Mouse (Mus musculus) MEL (cell line): ENCODE results near the gene Kctd7. TPM values are rescaled to one million over a fixed set of nuclear protein-coding genes. Genes with fewer than 3 reads are reported as not detected.
A peak's percentile ranks its signal among the peaks of the same experiment; 100 is the strongest.

Experiments used
- DNase-seq: peaks from one replicate; pipeline ENCODE4 v3.0.0; 2011; ENCODE audit warnings: low read depth, low spot score
- H3K27ac ChIP-seq: 2 replicates; pipeline ENCODE4 v1.5.1; 2012; ENCODE audit warnings: low read depth, mild to moderate bottlenecking, control low read depth, low read length, moderate library complexity; ENCODE audit not compliant: control insufficient read depth
- H3K27me3 ChIP-seq, 2 experiments: fragments of 150-350 bp in 1 of 2; sonication (generic) in 1 of 2; 2 replicates each; pipeline ENCODE4 v1.6.1; 2012; ENCODE audit warnings: low read length in 2 of 2, mild to moderate bottlenecking in 2 of 2, improper control_type of control experiment in 1 of 2, moderate library complexity in 1 of 2; ENCODE audit not compliant: insufficient read depth in 2 of 2, control insufficient read depth in 1 of 2
- H3K36me3 ChIP-seq, 2 experiments: 2 replicates each; pipeline ENCODE4 v1.6.1; 2012 to 2014; ENCODE audit warnings: low read length in 2 of 2, improper control_type of control experiment in 1 of 2, inconsistent platforms in 1 of 2, mild to moderate bottlenecking in 1 of 2; ENCODE audit not compliant: insufficient read depth in 2 of 2, control insufficient read depth in 1 of 2
- H3K4me1 ChIP-seq, 2 experiments: fragments of 150-350 bp in 1 of 2; sonication (generic) in 1 of 2; 2 replicates each; pipeline ENCODE4 v1.6.1; 2012; ENCODE audit warnings: low read length in 2 of 2, improper control_type of control experiment in 1 of 2, mild to moderate bottlenecking in 1 of 2; ENCODE audit not compliant: insufficient read depth in 2 of 2, control insufficient read depth in 1 of 2
- H3K4me3 ChIP-seq, 2 experiments: fragments of 150-350 bp in 1 of 2; sonication (generic) in 1 of 2; 2 replicates each; pipeline ENCODE4 v1.5.1; 2012; ENCODE audit warnings: low read depth in 2 of 2, low read length in 2 of 2, mild to moderate bottlenecking in 2 of 2, moderate library complexity in 2 of 2, control low read depth in 1 of 2, improper control_type of control experiment in 1 of 2; ENCODE audit not compliant: control insufficient read depth in 1 of 2, insufficient read depth in 1 of 2
- H3K79me2 ChIP-seq: 2 replicates; pipeline ENCODE4 v1.6.1; 2012; ENCODE audit warnings: mild to moderate bottlenecking, low read length, moderate library complexity; ENCODE audit not compliant: control insufficient read depth, poor library complexity, insufficient read depth
- H3K9ac ChIP-seq: 2 replicates; pipeline ENCODE4 v1.6.1; 2012; ENCODE audit warnings: low read depth, mild to moderate bottlenecking, control low read depth, low read length, moderate library complexity; ENCODE audit not compliant: control insufficient read depth, poor library complexity, severe bottlenecking
- H3K9me3 ChIP-seq: fragments of 150-350 bp; sonication (generic); replicated peaks from 2 replicates; pipeline ENCODE4 v1.6.1; 2012; ENCODE audit warnings: mild to moderate bottlenecking, low read length, improper control_type of control experiment, moderate library complexity; ENCODE audit not compliant: insufficient read depth
- CHD2 ChIP-seq: IDR thresholded peaks from 2 replicates; pipeline ENCODE4 v1.6.1; 2011; ENCODE audit warnings: low read length, improper control_type of control experiment
- GABPA ChIP-seq: IDR thresholded peaks from 2 replicates; pipeline ENCODE4 v1.6.1; 2012; ENCODE audit warnings: low read depth, mild to moderate bottlenecking, inconsistent platforms, low read length, improper control_type of control experiment, moderate library complexity
- GATA1 ChIP-seq: IDR thresholded peaks from 2 replicates; pipeline ENCODE4 v1.6.1; 2011; ENCODE audit warnings: low read depth, low read length, improper control_type of control experiment
- MAX ChIP-seq: IDR thresholded peaks from 2 replicates; pipeline ENCODE4 v1.6.1; 2011; ENCODE audit warnings: low read length, improper control_type of control experiment
- MAZ ChIP-seq: IDR thresholded peaks from 2 replicates; pipeline ENCODE4 v1.6.1; 2012; ENCODE audit warnings: low read depth, mild to moderate bottlenecking, inconsistent platforms, low read length, improper control_type of control experiment
- POLR2AphosphoS2 ChIP-seq: IDR thresholded peaks from 2 replicates; pipeline ENCODE4 v1.6.1; 2011; ENCODE audit warnings: low read length, improper control_type of control experiment
- POLR2AphosphoS5 ChIP-seq: IDR thresholded peaks from 2 replicates; pipeline ENCODE4 v1.6.1; 2012; ENCODE audit warnings: low read depth, borderline replicate concordance, mild to moderate bottlenecking, inconsistent platforms, low read length, moderate library complexity, mixed read lengths
- RAD21 ChIP-seq: IDR thresholded peaks from 2 replicates; pipeline ENCODE4 v1.6.1; 2011; ENCODE audit warnings: mild to moderate bottlenecking, low read depth, low read length, improper control_type of control experiment
- SIN3A ChIP-seq: IDR thresholded peaks from 2 replicates; pipeline ENCODE4 v1.6.1; 2012; ENCODE audit warnings: low read length, improper control_type of control experiment, inconsistent platforms
- TCF12 ChIP-seq: IDR thresholded peaks from 2 replicates; pipeline ENCODE4 v1.6.1; 2014; ENCODE audit warnings: low read depth, mild to moderate bottlenecking, inconsistent platforms, low read length, improper control_type of control experiment, moderate library complexity
- ZC3H11A ChIP-seq: IDR thresholded peaks from 2 replicates; pipeline ENCODE4 v1.6.1; 2012; ENCODE audit warnings: low read depth, mild to moderate bottlenecking, inconsistent platforms, low read length, improper control_type of control experiment
- polyA plus RNA-seq, 2 experiments: library from polyadenylated mRNA; stranded (reverse) in 1 of 2; unstranded in 1 of 2; fragments of >175 nt in 1 of 2; fragments of >200 nt in 1 of 2; gene quantifications; 2 replicates each; pipeline versions ENCODE4 v1.2.1 to v1.2.4; 2012; ENCODE audit warnings: low replicate concordance in 2 of 2, low read depth in 1 of 2; ENCODE audit not compliant: insufficient read length in 2 of 2, insufficient read depth in 1 of 2, missing spikeins in 1 of 2
- total RNA-seq: library from RNA; depleted of rRNA; stranded (reverse); fragments of 300-350 nt; gene quantifications from 2 replicates; pipeline ENCODE4 v1.2.3, GENCODE M21; 2012

Kctd7 gene
- total and polyA plus RNA-seq, 3 experiments = 5.8 to 7.0 TPM; not detected in 1

DNA sequence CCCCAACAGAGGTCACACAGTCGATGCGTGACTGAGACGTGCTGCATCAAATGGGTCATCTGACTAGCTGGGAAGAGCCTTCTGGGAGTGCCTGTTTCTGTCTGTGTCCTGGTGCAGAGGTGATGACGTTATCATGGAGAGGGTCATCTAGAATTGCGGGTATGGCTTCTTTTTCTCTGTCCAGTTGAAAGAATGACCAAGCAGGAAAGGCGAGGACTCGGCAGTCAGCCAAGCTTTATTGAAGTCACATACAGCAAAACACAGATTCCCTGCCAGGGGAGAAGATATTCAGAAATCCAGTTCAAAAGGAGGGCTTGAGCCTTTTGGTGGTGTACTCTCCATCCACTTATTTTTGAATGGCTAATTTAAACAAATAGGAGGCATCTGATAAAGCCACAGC, 1.6 kb upstream of the Kctd7 start:
- Histone ChIP-seq H3K9ac (no peak overlapping the region), H3K36me3 (peaks cover 0 to 11% of the 10 kb centered on the region in 2 experiments; a peak in 2 of 4 replicates), H3K27me3 (no peaks in the 10 kb centered on the region), H3K9me3 (no peaks in the 10 kb centered on the region), H3K27ac (no peak overlapping the region), H3K4me1 (peaks cover 0 to 13% of the 10 kb centered on the region in 2 experiments), H3K79me2 (peaks cover 1% of the 10 kb centered on the region; the same call in 1 of the 2 replicates), H3K4me3 (no peak overlapping the region)
- no peak for TF ChIP-seq POLR2AphosphoS2
- no peak for TF ChIP-seq POLR2AphosphoS5
- no peak for TF ChIP-seq GABPA
- TF ChIP-seq CHD2 = no peak
- no peak for TF ChIP-seq RAD21
- TF ChIP-seq GATA1 = no peak
- TF ChIP-seq SIN3A = no peak
- no peak for TF ChIP-seq ZC3H11A
- DNase-seq = no peak

- Histone ChIP-seq H3K4me1 (peaks cover 0 to 13% of the 10 kb centered on the region in 2 experiments), H3K36me3 (peaks cover 0 to 11% of the 10 kb centered on the region in 2 experiments; a peak in 2 of 4 replicates)
- TF ChIP-seq MAZ (no peak), MAX (peak; percentile 10; the same call in 1 of the 2 replicates)
- TF ChIP-seq, all 39 proteins: peak for 1
- DNase-seq = peak; percentile 91
- no peaks in the 10 kb centered on the region for H3K27me3 ChIP-seq
- H3K27ac ChIP-seq = peak overlapping the region; percentile 71
- H3K9me3 ChIP-seq = no peaks in the 10 kb centered on the region
- H3K9ac ChIP-seq = peak overlapping the region; percentile 59
- H3K4me3 ChIP-seq = peak overlapping the region; percentile 58 to 75
- H3K79me2 ChIP-seq = peaks cover 1% of the 10 kb centered on the region; the same call in 1 of the 2 replicates
Measured at GRCm38 (mm10) chr5:130143977-130144333, 706 bp upstream of the Kctd7 start.

DNA sequence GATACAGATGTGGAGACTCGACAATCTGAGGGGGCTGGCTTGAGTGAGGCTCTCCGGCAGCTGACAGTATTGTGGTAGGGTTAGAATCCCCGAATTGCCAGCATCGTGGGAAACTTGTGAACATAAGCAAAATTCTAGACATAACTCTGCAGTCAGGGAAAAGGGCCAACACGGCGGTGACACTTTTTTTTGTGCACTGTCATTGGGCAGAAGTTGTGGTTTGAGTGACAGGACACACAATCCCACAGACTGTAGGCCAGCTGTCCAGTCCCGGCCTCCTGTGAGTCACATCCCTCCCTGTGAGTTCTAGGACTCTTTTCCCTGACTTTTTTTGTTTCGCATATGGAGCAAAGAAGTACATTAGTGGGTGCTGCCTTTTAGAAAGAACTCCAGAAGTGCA, 1.3 kb downstream of the Kctd7 start:
- H3K79me2 ChIP-seq = peaks cover 1% of the 10 kb centered on the region; the same call in 1 of the 2 replicates
- H3K4me3 ChIP-seq = peak overlapping the region in 1 of 2 experiments; percentile 82; a peak in 1 of 4 replicates
- no peak for TF ChIP-seq TCF12
- TF ChIP-seq SIN3A = no peak
- DNase-seq = no peak
- H3K27ac ChIP-seq = no peak overlapping the region
- H3K4me1 ChIP-seq = peaks cover 0 to 13% of the 10 kb centered on the region in 2 experiments
- H3K9me3 ChIP-seq = no peaks in the 10 kb centered on the region
- H3K9ac ChIP-seq = no peak overlapping the region
- H3K27me3 ChIP-seq = no peaks in the 10 kb centered on the region
- peaks cover 0 to 11% of the 10 kb centered on the region in 2 experiments; a peak in 2 of 4 replicates for H3K36me3 ChIP-seq
